ENCODE assay signal across 24 mouse cellular contexts in genomic region chr7:128516346-128516745, GRCm38 (mm10). TPM values are rescaled to one million over a fixed set of nuclear protein-coding genes. Genes with fewer than 3 reads are reported as not detected.
DNase-seq lines count a peak whose midpoint lies in the region; ATAC-seq and TF ChIP-seq lines count a peak whose summit lies in the region.
"Had no signal": no experiment of that assay in that cellular context is flagged by ENCODE, and none has a peak within 500 bp of the region (broad histone marks: within the 10 kb centered on the region; RNA-seq: fewer than 3 reads in every experiment).

No protein-coding gene starts in this region.

- H3K4me1 ChIP-seq in forebrain, embryonic 14.5 days (ENCODE audit: control insufficient read depth, insufficient read depth, low read length), result no peaks in the 10 kb centered on the region
- peaks cover 7% of the 10 kb centered on the region for H3K4me1 ChIP-seq in forebrain, embryonic 12.5 days
- H3K4me1 ChIP-seq in lung, embryonic 14.5 days (ENCODE audit: insufficient read depth), result no peaks in the 10 kb centered on the region
- H3K4me1 ChIP-seq: liver, embryonic 12.5 days had no signal

- H3K4me2 ChIP-seq in forebrain, embryonic 14.5 days (ENCODE audit: low read length), result no peak overlapping the region
- no peak overlapping the region for H3K4me2 ChIP-seq in forebrain, embryonic 12.5 days
- no peak overlapping the region for H3K4me2 ChIP-seq in lung, embryonic 14.5 days
- H3K4me2 ChIP-seq: limb, embryonic 12.5 days; liver, embryonic 12.5 days; neural tube, embryonic 12.5 days had no signal

- no peak overlapping the region for H3K9ac ChIP-seq in forebrain, embryonic 14.5 days (ENCODE audit: low read length)
- no peak overlapping the region for H3K9ac ChIP-seq in forebrain, embryonic 12.5 days
- H3K9ac ChIP-seq in lung, embryonic 14.5 days, result no peak overlapping the region
- H3K9ac ChIP-seq: limb, embryonic 12.5 days; liver, embryonic 12.5 days; neural tube, embryonic 12.5 days had no signal

- H3K27ac ChIP-seq in forebrain, embryonic 14.5 days (ENCODE audit: low read depth, low read length), result no peak overlapping the region
- H3K27ac ChIP-seq in forebrain, embryonic 12.5 days, result no peak overlapping the region
- H3K27ac ChIP-seq in lung, embryonic 14.5 days (ENCODE audit: low read depth), result no peak overlapping the region
- H3K27ac ChIP-seq: limb, embryonic 12.5 days; liver, embryonic 12.5 days; neural tube, embryonic 12.5 days had no signal

- H3K4me3 ChIP-seq in forebrain, embryonic 14.5 days (ENCODE audit: low read depth, low read length), result no peak overlapping the region
- no peak overlapping the region for H3K4me3 ChIP-seq in forebrain, embryonic 12.5 days (replicated peaks)
- H3K4me3 ChIP-seq in lung, embryonic 14.5 days (ENCODE audit: low read depth, low read length), result no peak overlapping the region
- H3K4me3 ChIP-seq: limb, embryonic 12.5 days; liver, embryonic 12.5 days; neural tube, embryonic 12.5 days had no signal

- no peaks in the 10 kb centered on the region for H3K27me3 ChIP-seq in forebrain, embryonic 14.5 days (replicated peaks; ENCODE audit: control insufficient read depth, insufficient read depth, low read length)
- 0 out of 2 replicates have a peak, but pooled peaks cover under 1% of the 10 kb centered on the region for H3K27me3 ChIP-seq in forebrain, embryonic 12.5 days
- H3K27me3 ChIP-seq in lung, embryonic 14.5 days (ENCODE audit: insufficient read depth, low read length), result no peaks in the 10 kb centered on the region
- H3K27me3 ChIP-seq: limb, embryonic 12.5 days; neural tube, embryonic 12.5 days had no signal

- no peaks in the 10 kb centered on the region for H3K9me3 ChIP-seq in forebrain, embryonic 14.5 days (replicated peaks; ENCODE audit: control insufficient read depth, low read length)
- H3K9me3 ChIP-seq in forebrain, embryonic 12.5 days, result no peaks in the 10 kb centered on the region
- no peaks in the 10 kb centered on the region for H3K9me3 ChIP-seq in lung, embryonic 14.5 days (ENCODE audit: low read depth, low read length)
- H3K9me3 ChIP-seq: G1E; limb, embryonic 12.5 days; liver, embryonic 12.5 days; neural tube, embryonic 12.5 days had no signal

- DNase-seq in forebrain, embryonic 14.5 days (ENCODE audit: low spot score), result peak; percentile 60
- DNase-seq in lung, embryonic 14.5 days, result peak; percentile 25
- no peak for DNase-seq in lung, postnatal 4 days
- peak; percentile 26 for DNase-seq in thymus, postnatal 14 days
- DNase-seq in thymus, postnatal 25 days, result no peak
- DNase-seq in kidney, adult 8-10 months, result no peak
- no peak for DNase-seq in embryo, embryonic 10 days (ENCODE audit: low spot score)
- DNase-seq: adrenal gland, postnatal 10 days; cerebellum, adult 11-12 months; cerebellum, postnatal 14 days; embryo, embryonic 11 days; gastrocnemius, postnatal 25 days; lung, adult 2 months; lung, postnatal 36 days; right cerebral cortex, postnatal 14 days; spleen, adult 18-20 months had no signal

- H3K36me3 ChIP-seq in forebrain, embryonic 14.5 days (ENCODE audit: control insufficient read depth, insufficient read depth, low read length), result no peaks in the 10 kb centered on the region
- no peaks in the 10 kb centered on the region for H3K36me3 ChIP-seq in forebrain, embryonic 12.5 days (replicated peaks)
- no peaks in the 10 kb centered on the region for H3K36me3 ChIP-seq in lung, embryonic 14.5 days (ENCODE audit: insufficient read depth)
- H3K36me3 ChIP-seq: G1E; limb, embryonic 12.5 days; liver, embryonic 12.5 days; neural tube, embryonic 12.5 days had no signal

- TF ChIP-seq CTCF in lung, embryonic 14.5 days (IDR thresholded peaks at IDR 0.05; ENCODE audit: low read depth), result no peak

- ATAC-seq in forebrain, embryonic 14.5 days, result peak; percentile 54; the same call in 1 of the 2 replicates
- no peak for ATAC-seq in forebrain, embryonic 12.5 days (ENCODE audit: low FRiP score)
- ATAC-seq in lung, embryonic 14.5 days (ENCODE audit: insufficient read depth), result no peak
- ATAC-seq: activated CD4-positive, CD25-positive, alpha-beta regulatory T cell, adult 4 months; CD4-positive, CD25-positive, alpha-beta regulatory T cell, adult 4 months; intestine, postnatal 0 days; liver, embryonic 12.5 days had no signal

- WGBS in forebrain, embryonic 14.5 days, result 52% methylated on average over 4 of the region's 4 CpGs
- 73% methylated on average over 4 of the region's 4 CpGs for WGBS in forebrain, embryonic 12.5 days
- 56% methylated on average over 4 of the region's 4 CpGs for WGBS in lung, embryonic 14.5 days

RNA-seq across cellular contexts. Expression of gene Bag3, which starts 7.1 kb away (rescaled TPM):
- polyA plus RNA-seq in forebrain, embryonic 14.5 days (2014; fragmentation: Nextera tagmentation; extraction: Ambion mirVana), result 1.4 and 1.7 TPM in 2 replicates
- polyA plus RNA-seq in forebrain, embryonic 12.5 days (2016; fragmentation: Nextera tagmentation; extraction: Ambion mirVana), result 3.0 and 3.6 TPM in 2 replicates
- 20.9 and 22.7 TPM in 2 replicates for polyA plus RNA-seq in lung, embryonic 14.5 days (2014; fragmentation: Nextera tagmentation; extraction: Ambion mirVana)

RNA-seq across cellular contexts. Expression of gene Tial1, which starts 54.8 kb away (rescaled TPM):
- 30.6 and 34.6 TPM in 2 replicates for polyA plus RNA-seq in forebrain, embryonic 14.5 days (2014; fragmentation: Nextera tagmentation; extraction: Ambion mirVana)
- 39.5 and 39.9 TPM in 2 replicates for polyA plus RNA-seq in forebrain, embryonic 12.5 days (2016; fragmentation: Nextera tagmentation; extraction: Ambion mirVana)
- polyA plus RNA-seq in lung, embryonic 14.5 days (2014; fragmentation: Nextera tagmentation; extraction: Ambion mirVana), result 38.4 TPM in 2 replicates

Comparison
In these comparisons a context has a peak if more than half of its experiments do, and no peak if none do; other contexts are left out.
1. DNase-seq: peak in forebrain, embryonic 14.5 days (single experiment), lung, embryonic 14.5 days (single experiment) and thymus, postnatal 14 days (single experiment); none in lung, postnatal 4 days (0 of 2), thymus, postnatal 25 days (single experiment), kidney, adult 8-10 months (0 of 2) and embryo, embryonic 10 days (single experiment).